Mouse (Mus musculus) lung, embryonic 14.5 days (tissue): ENCODE measurements around the gene Taar7b. TPM values are rescaled to one million over a fixed set of nuclear protein-coding genes. Genes with fewer than 3 reads are reported as not detected.
A peak's percentile ranks its signal among the peaks of the same experiment; 100 is the strongest.

Source experiments
- ATAC-seq: fragments of 200-750 bp; cut with Nextera tagmentation; 2 replicates; pipeline ENCODE4 v1.8.0; 2017; ENCODE audit warnings: mild to moderate bottlenecking, moderate TSS enrichment, moderate library complexity; ENCODE audit not compliant: insufficient read depth
- DNase-seq: peaks from one replicate; pipeline ENCODE4 v3.0.0-alpha.2; 2015
- H3K27ac ChIP-seq: fragments of 300-500 bp; sonication (generic); 2 replicates; pipeline ENCODE4 v1.5.1; 2014; ENCODE audit warnings: low read depth, mild to moderate bottlenecking, moderate library complexity
- H3K27me3 ChIP-seq: fragments of 300-500 bp; sonication (generic); 2 replicates; pipeline ENCODE4 v1.6.1; 2014; ENCODE audit warnings: low read length, control low read depth; ENCODE audit not compliant: insufficient read depth
- H3K36me3 ChIP-seq: fragments of 300-500 bp; sonication (generic); 2 replicates; pipeline ENCODE4 v1.6.1; 2014; ENCODE audit warnings: control low read depth; ENCODE audit not compliant: insufficient read depth
- H3K4me1 ChIP-seq: fragments of 300-500 bp; sonication (generic); 2 replicates; pipeline ENCODE4 v1.6.1; 2014; ENCODE audit warnings: antibody characterized with exemption, control low read depth; ENCODE audit not compliant: insufficient read depth
- H3K4me2 ChIP-seq: fragments of 300-500 bp; sonication (generic); 2 replicates; pipeline ENCODE4 v1.6.1; 2014; ENCODE audit warnings: mild to moderate bottlenecking
- H3K4me3 ChIP-seq: fragments of 300-500 bp; sonication (generic); 2 replicates; pipeline ENCODE4 v1.5.1; 2014; ENCODE audit warnings: low read depth, low read length
- H3K9ac ChIP-seq: fragments of 300-500 bp; sonication (generic); 2 replicates; pipeline ENCODE4 v1.6.1; 2014
- H3K9me3 ChIP-seq: fragments of 300-500 bp; sonication (generic); 2 replicates; pipeline ENCODE4 v1.6.1; 2016; ENCODE audit warnings: low read depth, low read length, control low read depth
- CTCF ChIP-seq: IDR thresholded peaks from 2 replicates; pipeline ENCODE4 v1.5.1; 2016; ENCODE audit warnings: antibody characterized with exemption, low read depth
- WGBS: fragments of 180-500 bp; shearing (Covaris S2); extraction: QIAGEN DNeasy Blood & Tissue Kit; methylation state at CpG from one replicate; pipeline ENCODE4 v1.1.7; 2014; 5-methylcytosine and 5-hydroxymethylcytosine counted together
- polyA plus RNA-seq: library from polyadenylated mRNA; unstranded; fragments of >200 nt; fragmentation: Nextera tagmentation; extraction: Ambion mirVana; gene quantifications from 2 replicates; pipeline ENCODE4 v1.2.1, GENCODE M21; 2014

Gene Taar7b
- polyA plus RNA-seq: not detected in 2 replicates

DNA sequence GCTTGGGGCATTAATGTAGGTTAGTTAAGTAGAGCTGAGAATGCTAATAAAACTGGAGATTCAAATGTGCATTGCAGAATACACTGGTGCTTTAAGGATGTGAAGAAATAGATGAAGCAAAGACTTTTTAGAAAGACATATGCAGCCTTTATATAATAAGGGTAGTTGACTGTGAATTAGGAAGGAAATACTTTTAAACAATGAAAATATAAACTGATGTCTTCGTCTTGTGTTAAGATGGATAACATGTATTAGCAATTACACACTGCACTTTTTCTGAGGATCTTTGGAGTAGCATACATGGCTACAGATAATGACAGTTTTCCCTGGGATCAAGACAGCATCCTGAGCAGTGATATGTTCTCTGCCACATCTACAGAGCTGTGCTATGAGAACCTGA, at the start of gene Taar7b:
Gene Taar7b, plus strand, starts transcription at position 301 of the 400 bp plus-strand sequence.
- WGBS: 74% methylated on average over 1 of the region's 1 CpGs
- Histone ChIP-seq H3K4me2 (no peak within 1 kb of the TSS), H3K9me3 (no peaks in the 10 kb centered on the region), H3K4me1 (no peaks in the 10 kb centered on the region), H3K27ac (no peak within 1 kb of the TSS), H3K9ac (no peak within 1 kb of the TSS), H3K27me3 (no peaks in the 10 kb centered on the region), H3K36me3 (no peaks in the 10 kb centered on the region), H3K4me3 (no peak within 1 kb of the TSS)
- no peak for DNase-seq
- no peak for ATAC-seq
- TF ChIP-seq CTCF: no peak

DNA sequence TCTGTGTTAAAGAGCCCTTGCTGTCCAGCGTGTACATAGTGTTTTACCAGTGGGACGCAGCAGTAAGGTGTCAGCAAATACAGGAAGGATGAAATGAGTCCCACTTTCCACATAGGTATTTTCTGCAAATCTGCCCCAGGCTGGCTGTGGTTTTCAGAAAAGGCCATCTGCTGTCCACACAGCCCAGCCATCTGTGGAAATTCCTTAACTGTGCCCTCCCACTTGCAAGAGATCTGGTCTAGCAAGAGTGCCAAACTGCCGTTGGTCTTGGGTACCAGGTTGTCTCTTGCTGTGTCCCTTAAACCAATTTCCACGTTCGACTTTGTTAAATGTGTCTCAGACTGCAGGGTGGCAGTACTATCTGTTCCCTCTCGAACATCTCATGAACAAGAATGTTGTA, 48.0 kb upstream of the Taar7b start:
- Histone ChIP-seq H3K9ac (no peak overlapping the region), H3K4me1 (no peaks in the 10 kb centered on the region), H3K27me3 (no peaks in the 10 kb centered on the region), H3K36me3 (no peaks in the 10 kb centered on the region), H3K27ac (no peak overlapping the region), H3K9me3 (no peaks in the 10 kb centered on the region), H3K4me3 (no peak overlapping the region), H3K4me2 (no peak overlapping the region)
- TF ChIP-seq CTCF: no peak
- WGBS: 63% methylated on average over 6 of the region's 6 CpGs
- no peak for ATAC-seq
- no peak for DNase-seq

DNA sequence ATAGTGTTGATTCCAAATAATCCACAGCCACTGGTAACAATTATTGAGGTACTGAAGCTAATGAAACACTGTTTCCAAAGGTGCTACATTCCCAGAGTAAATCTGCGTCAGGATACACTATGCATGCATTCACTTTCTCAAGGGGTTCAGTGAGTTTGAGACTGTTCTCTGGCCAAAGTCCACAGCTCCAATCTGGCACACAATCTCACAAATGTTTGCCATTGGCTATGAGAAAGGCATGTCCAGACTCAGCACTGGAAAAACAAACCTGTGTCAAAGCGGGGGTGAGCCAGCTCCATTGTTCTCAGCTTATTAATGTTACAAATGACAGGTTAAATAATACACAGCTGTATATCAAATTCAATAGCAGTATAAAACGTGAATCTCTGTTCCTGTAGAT, 40.7 kb upstream of the Taar7b start:
- Histone ChIP-seq H3K9me3 (no peaks in the 10 kb centered on the region), H3K4me3 (no peak overlapping the region), H3K27ac (no peak overlapping the region), H3K4me2 (no peak overlapping the region), H3K27me3 (no peaks in the 10 kb centered on the region), H3K36me3 (no peaks in the 10 kb centered on the region), H3K9ac (no peak overlapping the region), H3K4me1 (no peaks in the 10 kb centered on the region)
- no peak for TF ChIP-seq CTCF
- DNase-seq (peak; percentile 16), ATAC-seq (no peak)
- WGBS: 41% methylated on average over 3 of the region's 3 CpGs

DNA sequence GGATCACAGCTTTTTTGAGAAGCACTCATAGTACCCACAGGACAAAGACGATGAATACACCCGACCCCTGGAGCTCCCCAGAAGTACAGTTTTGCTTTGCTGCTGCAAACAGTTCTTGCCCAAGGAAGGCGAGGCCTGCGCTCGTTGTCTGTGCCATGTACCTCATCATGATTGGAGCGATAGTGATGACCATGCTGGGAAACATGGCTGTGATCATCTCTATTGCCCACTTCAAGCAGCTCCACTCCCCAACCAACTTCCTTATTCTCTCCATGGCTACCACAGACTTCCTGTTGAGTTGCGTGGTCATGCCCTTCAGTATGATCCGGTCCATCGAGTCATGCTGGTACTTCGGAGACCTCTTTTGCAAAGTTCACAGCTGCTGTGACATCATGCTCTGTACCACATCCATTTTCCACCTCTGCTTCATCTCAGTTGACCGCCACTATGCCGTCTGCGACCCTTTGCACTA, 39.3 kb upstream of the Taar7b start, which contains the start of gene Taar4:
Gene Taar4, plus strand, starts transcription at position 51 of the 472 bp plus-strand sequence.
- ATAC-seq: no peak
- no peak within 1 kb of the TSS for H3K27ac ChIP-seq
- H3K4me2 ChIP-seq: no peak within 1 kb of the TSS
- H3K4me1 ChIP-seq: no peaks in the 10 kb centered on the region
- H3K9me3 ChIP-seq: no peaks in the 10 kb centered on the region
- DNase-seq: no peak
- TF ChIP-seq CTCF: no peak
- H3K9ac ChIP-seq: no peak within 1 kb of the TSS
- 96% methylated on average over 13 of the region's 13 CpGs for WGBS
- no peaks in the 10 kb centered on the region for H3K36me3 ChIP-seq
- no peaks in the 10 kb centered on the region for H3K27me3 ChIP-seq
- H3K4me3 ChIP-seq: no peak within 1 kb of the TSS

DNA sequence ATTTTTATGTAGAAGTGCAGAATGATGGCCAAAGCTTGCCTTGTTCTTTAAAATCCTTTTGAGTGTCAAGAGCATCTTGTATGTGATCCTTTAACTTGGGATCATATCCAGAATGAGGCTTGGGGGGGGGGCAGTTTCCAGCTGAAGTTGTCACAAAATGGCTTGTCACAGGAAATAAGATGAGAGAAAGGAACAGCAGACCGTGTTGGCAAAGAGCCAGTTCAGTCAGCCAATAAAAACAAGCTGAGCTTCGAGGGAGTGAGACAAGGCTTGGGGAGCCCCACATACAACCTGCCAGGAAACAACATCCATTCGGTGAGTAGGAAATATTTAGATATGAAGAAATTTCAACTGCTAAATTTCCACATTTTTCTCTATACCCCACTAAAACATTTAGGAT, 36.3 kb upstream of the Taar7b start:
- H3K4me3 ChIP-seq: no peak overlapping the region
- no peaks in the 10 kb centered on the region for H3K27me3 ChIP-seq
- WGBS: 22% methylated on average over 3 of the region's 3 CpGs
- DNase-seq (peak; percentile 74), ATAC-seq (peak; percentile 28; the same call in 1 of the 2 replicates)
- no peak overlapping the region for H3K9ac ChIP-seq
- H3K36me3 ChIP-seq: no peaks in the 10 kb centered on the region
- H3K27ac ChIP-seq: no peak overlapping the region
- no peak overlapping the region for H3K4me2 ChIP-seq
- H3K9me3 ChIP-seq: no peaks in the 10 kb centered on the region
- no peak for TF ChIP-seq CTCF
- H3K4me1 ChIP-seq: no peaks in the 10 kb centered on the region

DNA sequence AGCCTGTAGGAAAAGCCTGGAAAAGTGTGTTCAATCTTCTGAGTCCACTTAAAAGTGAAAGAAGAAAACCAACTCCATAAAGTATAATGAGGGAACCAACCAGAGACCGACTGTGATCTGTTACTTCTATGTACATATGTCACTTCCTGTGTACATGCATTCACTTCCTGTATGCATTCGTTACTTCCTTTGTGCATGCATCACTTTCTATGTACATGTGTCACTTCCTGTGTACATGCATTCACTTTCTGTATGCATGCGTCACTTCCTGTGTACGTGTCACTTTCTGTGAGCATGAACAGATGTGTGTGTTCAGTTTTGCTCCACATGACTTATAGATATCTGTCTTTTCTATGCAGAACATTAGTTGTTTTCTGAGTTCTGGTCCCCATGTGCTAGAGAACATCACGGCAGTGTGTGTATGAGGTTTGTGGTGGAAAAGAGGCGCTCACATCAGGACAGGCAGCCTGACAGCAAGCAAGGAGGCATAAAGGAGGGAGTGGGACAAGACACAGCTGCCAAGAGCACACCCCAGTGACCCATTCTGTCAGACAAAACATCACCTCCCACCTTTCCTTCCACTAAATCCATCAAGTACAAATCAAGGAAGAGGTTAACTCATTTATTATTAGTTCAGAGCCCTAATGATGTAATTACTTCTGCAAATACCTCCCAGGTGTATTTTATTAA, 34.7 kb upstream of the Taar7b start:
- Histone ChIP-seq H3K9ac (no peak overlapping the region), H3K4me3 (no peak overlapping the region), H3K27ac (no peak overlapping the region), H3K27me3 (no peaks in the 10 kb centered on the region), H3K36me3 (no peaks in the 10 kb centered on the region), H3K4me2 (no peak overlapping the region), H3K4me1 (no peaks in the 10 kb centered on the region), H3K9me3 (no peaks in the 10 kb centered on the region)
- WGBS: 66% methylated on average over 6 of the region's 6 CpGs
- ATAC-seq: no peak
- DNase-seq: peak; percentile 12
- no peak for TF ChIP-seq CTCF

DNA sequence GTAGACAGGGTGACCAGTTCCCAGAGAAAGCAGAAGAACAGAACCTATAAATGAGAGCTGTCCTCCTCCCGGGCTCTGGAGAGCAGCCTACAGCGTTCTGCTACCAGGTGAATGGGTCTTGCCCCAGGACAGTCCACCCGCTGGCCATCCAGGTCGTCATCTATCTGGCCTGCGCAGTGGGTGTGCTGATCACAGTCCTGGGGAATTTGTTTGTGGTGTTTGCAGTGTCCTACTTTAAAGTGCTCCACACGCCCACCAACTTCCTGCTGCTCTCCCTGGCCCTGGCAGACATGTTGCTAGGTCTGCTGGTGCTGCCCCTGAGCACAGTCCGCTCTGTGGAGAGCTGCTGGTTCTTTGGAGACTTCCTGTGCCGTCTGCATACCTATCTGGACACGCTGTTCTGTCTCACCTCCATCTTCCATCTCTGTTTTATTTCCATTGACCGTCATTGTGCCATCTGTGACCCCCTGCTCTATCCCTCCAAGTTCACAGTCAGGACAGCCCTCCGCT, 29.0 kb upstream of the Taar7b start, which contains the start of gene Taar5:
Gene Taar5, plus strand, starts transcription at position 51 of the 510 bp plus-strand sequence.
- 83% methylated on average over 11 of the region's 11 CpGs for WGBS
- H3K4me3 ChIP-seq: no peak within 1 kb of the TSS
- no peak for TF ChIP-seq CTCF
- H3K9me3 ChIP-seq: no peaks in the 10 kb centered on the region
- H3K4me2 ChIP-seq: no peak within 1 kb of the TSS
- ATAC-seq: no peak
- no peak for DNase-seq
- H3K9ac ChIP-seq: no peak within 1 kb of the TSS
- no peak within 1 kb of the TSS for H3K27ac ChIP-seq
- no peaks in the 10 kb centered on the region for H3K27me3 ChIP-seq
- H3K36me3 ChIP-seq: no peaks in the 10 kb centered on the region
- no peaks in the 10 kb centered on the region for H3K4me1 ChIP-seq
